Mouse (Mus musculus): Measurements from ENCODE around the gene Metap1d. TPM values are rescaled to one million over a fixed set of nuclear protein-coding genes. Genes with fewer than 3 reads are reported as not detected.

The Metap1d gene
- total RNA-seq (2012; rRNA removed) (19.7 and 21.5 TPM in 2 replicates), total RNA-seq (2014; rRNA removed) (18.9 and 19.5 TPM in 2 replicates), polyA plus RNA-seq (2012; ENCODE audit: insufficient read length, low read depth) (28.3 and 28.4 TPM in 2 replicates)

- in situ Hi-C loops (cut with MboI; ENCODE audit: low pct_ligation_motif_present, low pct_unique_long_range_greater_than_20kb, low sequenced_read_pairs) (no loop called here), dilution Hi-C loops (cut with MboI; ENCODE audit: extremely low pct_ligation_motif_present, extremely low pct_unique_long_range_greater_than_20kb, low sequenced_read_pairs) (no loop called here)
- TF ChIP-seq ZKSCAN1 (IDR thresholded peaks at IDR 0.05; ENCODE audit: borderline replicate concordance, low read depth, low read length) (no peak), MAX (IDR thresholded peaks at IDR 0.05; ENCODE audit: low read length) (peak; percentile 99), CHD1 (IDR thresholded peaks at IDR 0.05; ENCODE audit: low read depth, low read length) (no peak), GABPA (IDR thresholded peaks at IDR 0.05; ENCODE audit: insufficient replicate concordance, low read depth, low read length) (no peak), UBTF (IDR thresholded peaks at IDR 0.05; ENCODE audit: low read depth, low read length) (peak; percentile 49; the same call in 1 of the 2 replicates), ETS1 (conservative IDR thresholded peaks at IDR 0.05; ENCODE audit: low read depth, low read length) (peak; percentile 38; the same call in 1 of the 2 replicates), NELFE (IDR thresholded peaks at IDR 0.05; ENCODE audit: low read depth, low read length) (peak; percentile 81), MXI1 (IDR thresholded peaks at IDR 0.05; ENCODE audit: low read depth, low read length) (peak; percentile 96), POLR2A (IDR thresholded peaks at IDR 0.05; ENCODE audit: low read depth, low read length) (peak; percentile 90), TCF12 (IDR thresholded peaks at IDR 0.05; ENCODE audit: low read depth, low read length) (peak; percentile 87), POLR2AphosphoS2 (IDR thresholded peaks at IDR 0.05; ENCODE audit: low read depth, low read length) (no peak), USF1 (IDR thresholded peaks at IDR 0.05; ENCODE audit: low read depth, low read length) (peak; percentile 98), MYC (IDR thresholded peaks at IDR 0.05; ENCODE audit: low read depth, low read length) (peak; percentile 80), CTCF (conservative IDR thresholded peaks at IDR 0.05 in 1 of 2, IDR thresholded peaks at IDR 0.05 in 1 of 2; ENCODE audit: low read depth in 2 of 2, low read length in 2 of 2) (0 out of 4 replicates have a peak, but pooled peaks of 1 of the 2 experiments have one; percentile 5), RCOR1 (conservative IDR thresholded peaks at IDR 0.05; ENCODE audit: low read depth, low read length) (peak; percentile 63; the same call in 1 of the 2 replicates), ZMIZ1 (IDR thresholded peaks at IDR 0.05; ENCODE audit: low read depth, low read length) (peak; percentile 87), SIN3A (IDR thresholded peaks at IDR 0.05; ENCODE audit: low read length) (peak; percentile 95), SMC3 (IDR thresholded peaks at IDR 0.05; ENCODE audit: low read depth, low read length) (peak; percentile 4; the same call in 1 of the 2 replicates), USF2 (conservative IDR thresholded peaks at IDR 0.05; ENCODE audit: low read depth, low read length) (peak; percentile 94), CHD2 (IDR thresholded peaks at IDR 0.05; ENCODE audit: low read length) (no peak), ELF1 (IDR thresholded peaks at IDR 0.05; ENCODE audit: low read depth, low read length) (peak; percentile 57), EP300 (IDR thresholded peaks at IDR 0.05; ENCODE audit: low read length) (no peak), BHLHE40 (IDR thresholded peaks at IDR 0.05; ENCODE audit: low read depth, low read length) (peak; percentile 87), HCFC1 (IDR thresholded peaks at IDR 0.05; ENCODE audit: low read depth, low read length) (peak; percentile 84), JUN (IDR thresholded peaks at IDR 0.05; ENCODE audit: insufficient read depth, low read depth, low read length) (no peak; the same call in 1 of the 2 replicates), MEF2A (IDR thresholded peaks at IDR 0.05; ENCODE audit: borderline replicate concordance, low read depth, low read length) (no peak), NRF1 (IDR thresholded peaks at IDR 0.05; ENCODE audit: low read depth, low read length) (peak; percentile 84), KAT2A (IDR thresholded peaks at IDR 0.05; ENCODE audit: insufficient replicate concordance, low read length) (0 out of 2 replicates have a peak, but pooled peaks have one; percentile 68), TBP (conservative IDR thresholded peaks at IDR 0.05; ENCODE audit: low read depth, low read length) (0 out of 2 replicates have a peak, but pooled peaks have one; percentile 33), E2F4 (IDR thresholded peaks at IDR 0.05; ENCODE audit: insufficient replicate concordance, low read depth, low read length) (peak; percentile 66; the same call in 1 of the 2 replicates), IRF4 (IDR thresholded peaks at IDR 0.05; ENCODE audit: low read depth, low read length) (0 out of 2 replicates have a peak, but pooled peaks have one; percentile 44)
- Histone ChIP-seq H3K27ac (ENCODE audit: insufficient read depth, low read depth) (peak within 1 kb of the TSS; percentile 56), H3K79me2 (replicated peaks; ENCODE audit: control insufficient read depth, extremely low read depth, insufficient read depth, poor library complexity, severe bottlenecking) (peaks cover 3% of the 10 kb centered on the region; the same call in 1 of the 2 replicates), H3K27me3 (replicated peaks) (no peaks in the 10 kb centered on the region), H3K9ac (ENCODE audit: insufficient read depth, low read depth) (peak within 1 kb of the TSS; percentile 53), H3K4me1 (ENCODE audit: control insufficient read depth in 1 of 2, insufficient read depth in 2 of 2) (peaks cover 3 to 16% of the 10 kb centered on the region in 2 experiments), H3K36me3 (replicated peaks in 1 of 2; ENCODE audit: control insufficient read depth in 1 of 2, insufficient read depth in 1 of 2, low read length in 1 of 2) (peaks cover 0 to 7% of the 10 kb centered on the region in 2 experiments), H3K9me3 (replicated peaks; ENCODE audit: low read length) (no peaks in the 10 kb centered on the region), H3K4me2 (ENCODE audit: insufficient read depth, low read depth, poor library complexity, severe bottlenecking) (peak within 1 kb of the TSS; percentile 85), H3K4me3 (replicated peaks in 1 of 3; ENCODE audit: low read depth in 2 of 3, low read length in 2 of 3, poor library complexity in 1 of 3) (peak within 1 kb of the TSS; percentile 66 to 97 (median 76))
- DNase-seq (ENCODE audit: extremely low read depth): peak; percentile 92
Measured at GRCm38 (mm10) chr2:71453161-71453916, at the start of gene Metap1d. Gene Metap1d, plus strand, starts transcription at chr2:71453276.

Data from CH12.LX (cell line).